Mouse (Mus musculus) lung, adult 2 months (tissue): ENCODE measurements at regions not wholly inside any gene's neighbourhood (a gene's known extent, or its start where the extent isn't known, plus 50 kb on each side); places are given as distances from the start of the nearest gene placed in this dataset.

Source experiments
- CTCF ChIP-seq: fragments of 200-500 bp; IDR thresholded peaks from 2 replicates; pipeline ENCODE4 v1.5.1; 2011; ENCODE audit warnings: mild to moderate bottlenecking, low read length, control low read depth; ENCODE audit not compliant: insufficient read depth
- POLR2A ChIP-seq: fragments of 200-500 bp; IDR thresholded peaks from 2 replicates; pipeline ENCODE4 v1.6.1; 2011; ENCODE audit warnings: low read depth, mild to moderate bottlenecking, control low read depth, low read length, borderline replicate concordance; ENCODE audit errors: extremely low read depth

DNA sequence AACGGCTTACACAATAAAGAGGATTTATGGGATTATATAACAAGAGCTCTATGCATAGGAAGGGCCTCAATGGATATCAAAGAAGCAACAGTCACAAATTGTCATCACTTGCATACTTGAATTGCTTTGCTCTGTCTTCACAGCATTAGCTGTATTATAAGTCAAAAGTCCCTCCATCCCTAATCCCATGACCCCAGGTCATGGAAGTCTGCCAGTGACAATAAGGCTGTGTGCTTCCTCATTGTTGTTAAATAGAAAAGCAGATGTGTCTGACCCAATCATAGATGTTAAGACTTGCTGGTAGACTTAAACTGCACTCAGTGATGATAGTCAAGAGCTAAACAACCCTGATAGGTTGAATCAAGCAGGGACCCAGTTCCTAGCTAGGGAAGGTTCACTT lies 683.9 kb upstream of the Sox9 start:
- no peak for TF ChIP-seq CTCF
- no peak for TF ChIP-seq POLR2A
